Mouse (Mus musculus) midbrain, postnatal 0 days (tissue): Measurements from ENCODE around the gene Kif3b. TPM values are rescaled to one million over a fixed set of nuclear protein-coding genes. Genes with fewer than 3 reads are reported as not detected.
"Not testable (repeated sequence)": the region's sequence is repeated elsewhere in the genome, so short reads cannot be mapped to it uniquely, and the experiment has no call there.

Experiments
- ATAC-seq: fragments of 200-750 bp; cut with Nextera tagmentation; 2 replicates; pipeline ENCODE4 v1.8.0; 2017; ENCODE audit warnings: moderate number of reproducible peaks, mild to moderate bottlenecking, moderate TSS enrichment, moderate library complexity; ENCODE audit not compliant: low FRiP score
- DNase-seq: peaks from one replicate; pipeline ENCODE4 v3.0.0-alpha.2; 2015; ENCODE audit warnings: low spot score
- H3K27ac ChIP-seq: fragments of 300-500 bp; sonication (generic); 2 replicates; pipeline ENCODE4 v1.5.1; 2014; ENCODE audit warnings: low read depth, mild to moderate bottlenecking, low read length, mixed read lengths
- H3K27me3 ChIP-seq: fragments of 300-500 bp; sonication (generic); 2 replicates; pipeline ENCODE4 v1.6.1; 2014; ENCODE audit warnings: low read length, control low read depth, mixed read lengths; ENCODE audit not compliant: insufficient read depth
- H3K36me3 ChIP-seq: fragments of 300-500 bp; sonication (generic); 2 replicates; pipeline ENCODE4 v1.6.1; 2014; ENCODE audit warnings: low read length, control low read depth, mixed read lengths; ENCODE audit not compliant: insufficient read depth
- H3K4me1 ChIP-seq: fragments of 300-500 bp; sonication (generic); 2 replicates; pipeline ENCODE4 v1.6.1; 2014; ENCODE audit warnings: mild to moderate bottlenecking, control low read depth, antibody characterized with exemption, low read length, mixed read lengths; ENCODE audit not compliant: insufficient read depth
- H3K4me2 ChIP-seq: fragments of 300-500 bp; sonication (generic); 2 replicates; pipeline ENCODE4 v1.6.1; 2014; ENCODE audit warnings: low read depth, mild to moderate bottlenecking, low read length, mixed read lengths; ENCODE audit not compliant: poor library complexity, severe bottlenecking
- H3K4me3 ChIP-seq: fragments of 300-500 bp; sonication (generic); 2 replicates; pipeline ENCODE4 v1.5.1; 2014; ENCODE audit warnings: low read depth, mild to moderate bottlenecking, low read length, moderate library complexity
- H3K9ac ChIP-seq: fragments of 300-500 bp; sonication (generic); replicated peaks from 2 replicates; pipeline ENCODE4 v1.6.1; 2014; ENCODE audit warnings: mild to moderate bottlenecking, low read length, moderate library complexity, mixed read lengths; ENCODE audit not compliant: poor library complexity, severe bottlenecking
- H3K9me3 ChIP-seq: fragments of 300-500 bp; sonication (generic); 2 replicates; pipeline ENCODE4 v1.6.1; 2016; ENCODE audit warnings: low read length, control low read depth
- CTCF ChIP-seq: IDR thresholded peaks from 2 replicates; pipeline ENCODE4 v1.5.1; 2016; ENCODE audit warnings: antibody characterized with exemption, mild to moderate bottlenecking
- WGBS: fragments of 180-500 bp; shearing (Covaris S2); extraction: QIAGEN DNeasy Blood & Tissue Kit; methylation state at CpG from one replicate; pipeline ENCODE4 v1.1.7; 2014; 5-methylcytosine and 5-hydroxymethylcytosine counted together
- polyA plus RNA-seq: library from polyadenylated mRNA; unstranded; fragments of >200 nt; fragmentation: Nextera tagmentation; extraction: Ambion mirVana; gene quantifications from 2 replicates; pipeline ENCODE4 v1.2.1, GENCODE M21; 2015
- total RNA-seq: library from RNA; depleted of rRNA; stranded (reverse); fragments of >200 nt; gene quantifications from 2 replicates; pipeline ENCODE4 v1.2.3, GENCODE M21; 2014

Kif3b gene
- total and polyA plus RNA-seq, 2 experiments from 2014 or later, result 20.6 to 49.5 TPM

DNA sequence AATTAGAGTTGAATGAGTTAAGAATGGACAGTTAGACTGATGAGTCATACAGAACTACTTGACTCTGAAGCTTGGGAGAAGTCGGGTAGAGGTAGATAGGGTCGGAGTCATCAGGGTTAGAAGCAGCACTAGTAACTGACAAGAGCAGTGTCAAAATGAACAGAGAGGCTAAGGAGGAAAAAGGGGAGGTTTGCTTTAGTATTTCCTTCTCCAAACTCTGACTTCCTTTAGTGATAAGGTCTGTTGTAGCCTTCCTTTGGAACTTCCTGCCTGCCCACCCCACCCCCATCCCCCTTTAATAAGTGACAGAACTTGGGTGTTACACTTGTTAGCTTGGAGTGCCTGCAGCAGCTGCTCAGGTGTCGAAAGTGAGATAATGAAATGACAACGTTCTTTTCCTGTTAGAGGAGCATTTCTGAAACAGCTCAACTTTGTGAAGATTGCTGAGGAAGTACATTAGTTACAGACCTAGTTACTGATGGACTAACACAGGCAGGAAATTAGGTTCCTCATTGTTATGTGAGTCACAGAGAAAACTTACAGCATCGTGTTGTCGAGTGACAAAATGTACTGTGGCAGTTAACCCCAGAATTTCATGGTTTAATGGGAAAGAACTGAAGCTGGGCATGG, 59.5 kb downstream of the Kif3b start:
- Histone ChIP-seq H3K9ac (no peak overlapping the region), H3K27me3 (no peaks in the 10 kb centered on the region), H3K36me3 (0 out of 2 replicates have a peak, but pooled peaks cover 5% of the 10 kb centered on the region), H3K4me2 (no peak overlapping the region), H3K9me3 (no peaks in the 10 kb centered on the region), H3K4me1 (peaks cover 17% of the 10 kb centered on the region; the same call in 1 of the 2 replicates), H3K27ac (no peak overlapping the region), H3K4me3 (no peak overlapping the region)
- TF ChIP-seq CTCF, result no peak
- ATAC-seq, result no peak
- no peak for DNase-seq
- 45% methylated on average over 6 of the region's 6 CpGs for WGBS

GRCm38 (mm10) chr2:153354648-153355047, 63.4 kb downstream of the Kif3b start:
- Histone ChIP-seq H3K27ac (no peak overlapping the region), H3K9ac (no peak overlapping the region), H3K4me3 (no peak overlapping the region), H3K36me3 (peaks cover 15% of the 10 kb centered on the region), H3K27me3 (no peaks in the 10 kb centered on the region), H3K9me3 (no peaks in the 10 kb centered on the region), H3K4me2 (no peak overlapping the region), H3K4me1 (0 out of 2 replicates have a peak, but pooled peaks cover 6% of the 10 kb centered on the region)
- DNase-seq (no peak), ATAC-seq (no peak)
- TF ChIP-seq CTCF, result no peak
- 91% methylated on average over 2 of the region's 2 CpGs for WGBS

- Histone ChIP-seq H3K4me1 (no peaks in the 10 kb centered on the region), H3K36me3 (peaks cover 15% of the 10 kb centered on the region), H3K9me3 (no peaks in the 10 kb centered on the region), H3K9ac (no peak overlapping the region), H3K27ac (no peak overlapping the region), H3K27me3 (no peaks in the 10 kb centered on the region), H3K4me2 (no peak overlapping the region), H3K4me3 (no peak overlapping the region)
- TF ChIP-seq CTCF, result no peak
- no peak for DNase-seq
- ATAC-seq, result no peak
- WGBS, result 96% methylated on average over 4 of the region's 4 CpGs
Measured at GRCm38 (mm10) chr2:153356784-153357183, 65.6 kb downstream of the Kif3b start.

DNA sequence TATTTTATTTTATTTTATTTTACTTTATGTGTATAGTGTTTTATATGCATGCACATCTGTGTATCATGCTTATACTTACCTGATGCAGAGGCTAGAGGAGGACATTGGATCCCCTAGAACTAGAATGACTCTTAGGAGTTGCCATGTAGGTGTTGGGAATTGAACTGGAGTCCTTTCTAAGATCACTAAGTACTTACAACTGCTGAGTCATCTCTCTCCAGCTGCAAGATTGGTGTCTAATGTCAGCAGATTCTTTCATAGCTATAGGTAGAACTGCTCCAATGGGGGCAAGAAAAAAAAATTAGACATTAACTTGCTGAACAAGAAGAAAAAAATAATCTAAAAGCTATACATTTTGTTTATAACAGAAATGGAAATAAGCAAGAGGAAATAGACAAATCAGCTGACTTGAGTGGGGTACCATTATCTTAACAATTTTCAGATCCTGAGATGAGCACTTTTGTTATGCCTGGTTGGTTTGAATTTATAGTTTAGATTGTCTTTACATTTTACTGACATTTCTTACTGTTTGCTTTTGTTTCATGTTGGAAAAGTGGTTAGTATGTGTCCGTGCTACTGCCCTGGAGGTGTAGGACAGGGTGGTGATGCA, 70.0 kb downstream of the Kif3b start:
- DNase-seq (no peak), ATAC-seq (no peak)
- H3K9ac ChIP-seq, result no peak overlapping the region
- peaks cover 18% of the 10 kb centered on the region for H3K36me3 ChIP-seq
- no peak overlapping the region for H3K4me3 ChIP-seq
- H3K4me1 ChIP-seq, result no peaks in the 10 kb centered on the region
- H3K9me3 ChIP-seq, result no peaks in the 10 kb centered on the region
- no peak overlapping the region for H3K4me2 ChIP-seq
- H3K27ac ChIP-seq, result no peak overlapping the region
- no peaks in the 10 kb centered on the region for H3K27me3 ChIP-seq
- TF ChIP-seq CTCF, result no peak
- WGBS, result 91% methylated on average over 1 of the region's 1 CpGs

DNA sequence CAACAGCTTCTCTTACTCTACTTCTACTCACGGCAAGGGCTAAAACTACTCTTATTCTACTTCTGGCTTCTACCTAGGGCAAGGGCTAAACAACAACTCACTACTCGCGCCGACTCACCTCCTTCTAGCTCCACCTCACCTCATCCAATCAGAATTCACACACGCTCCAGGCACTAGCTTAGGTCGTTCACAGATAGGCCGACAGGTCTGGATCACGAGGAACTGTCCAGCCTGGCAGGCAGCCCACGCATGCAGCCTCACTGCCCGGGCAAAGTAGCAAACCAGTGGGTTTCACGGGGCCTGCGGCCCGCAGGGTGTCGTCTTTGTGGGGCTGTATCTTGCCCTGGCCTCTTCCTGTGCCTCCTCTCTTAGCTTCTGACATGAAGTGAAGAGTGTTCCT, 73.3 kb downstream of the Kif3b start:
- not testable (repeated sequence) for H3K27ac ChIP-seq, H3K27me3 ChIP-seq, H3K9ac ChIP-seq, H3K4me2 ChIP-seq, H3K9me3 ChIP-seq, H3K4me1 ChIP-seq, DNase-seq, ATAC-seq, H3K4me3 ChIP-seq
- H3K36me3 ChIP-seq, result peaks cover 17% of the 10 kb centered on the region
- 93% methylated on average over 14 of the region's 14 CpGs for WGBS

- H3K36me3 ChIP-seq, result peaks cover 10% of the 10 kb centered on the region; the same call in 1 of the 2 replicates
- no peak for ATAC-seq
Measured at GRCm38 (mm10) chr2:153370871-153371270, 79.7 kb downstream of the Kif3b start.

More at GRCm38 (mm10) chr2:153370871-153371270, 79.7 kb downstream of the Kif3b start:
- Histone ChIP-seq H3K9me3 (no peaks in the 10 kb centered on the region), H3K4me1 (no peaks in the 10 kb centered on the region), H3K4me3 (no peak overlapping the region), H3K9ac (no peak overlapping the region), H3K4me2 (no peak overlapping the region), H3K27ac (no peak overlapping the region), H3K27me3 (no peaks in the 10 kb centered on the region)
- no peak for TF ChIP-seq CTCF
- DNase-seq, result no peak
